Mouse (Mus musculus) frontal cortex, adult 2 months (tissue): ENCODE results near the gene Myo5a. TPM values are rescaled to one million over a fixed set of nuclear protein-coding genes. Genes with fewer than 3 reads are reported as not detected.

Source experiments
- polyA plus RNA-seq: library from polyadenylated mRNA; depleted of rRNA; stranded (reverse); fragments of >200 nt; gene quantifications from 2 replicates; pipeline ENCODE4 v1.2.3, GENCODE M21; 2012; rRNA removed

Myo5a gene
- polyA plus RNA-seq, 1 experiment, result 109 TPM

Other genes starting within 250 kb of the Myo5a start
- gene Onecut1, start 209.1 kb upstream of the Myo5a start, polyA plus RNA-seq, result 0.02 TPM in 1 of 2 replicates, not detected in the other
- gene Fam214a, start 118.1 kb upstream of the Myo5a start, polyA plus RNA-seq, result 33.8 and 37.0 TPM in 2 replicates
- 250 and 268 TPM in 2 replicates for gene Arpp19, start 33.4 kb upstream of the Myo5a start, polyA plus RNA-seq
- 1.6 and 2.0 TPM in 2 replicates for gene Myo5c, start 161.0 kb downstream of the Myo5a start, polyA plus RNA-seq
- 170 and 173 TPM in 2 replicates for gene Gnb5, start 235.3 kb downstream of the Myo5a start, polyA plus RNA-seq